Mouse (Mus musculus) mouse trophoblast stem cell (cell line): ENCODE measurements around the gene Mst1.

Source experiments
- in situ Hi-C, 2 experiments: fragments of 300-500 bp; cut with MseI, MboI; formaldehyde crosslinking; loops; 2 replicates in 1 of 2; 3 replicates in 1 of 2; pipeline ENCODE4 v1.15.1; 2025

The Mst1 gene

GRCm38 (mm10) chr9:108056361-108057261 lies 23.6 kb upstream of the Mst1 start:
- in situ Hi-C loops = no loop called here

GRCm38 (mm10) chr9:108057262-108057562 lies 23.0 kb upstream of the Mst1 start:
- in situ Hi-C loops = no loop called here

- in situ Hi-C loops = no loop called here
Measured at GRCm38 (mm10) chr9:108058291-108058690, 21.9 kb upstream of the Mst1 start.

- in situ Hi-C loops = no loop called here
Measured at GRCm38 (mm10) chr9:108062142-108062541, 18.1 kb upstream of the Mst1 start.

- in situ Hi-C loops = no loop called here
Measured at GRCm38 (mm10) chr9:108063361-108063760, 16.9 kb upstream of the Mst1 start.

GRCm38 (mm10) chr9:108065491-108066011 lies 14.7 kb upstream of the Mst1 start:
- in situ Hi-C loops = no loop called here

GRCm38 (mm10) chr9:108067199-108067598 lies 13.0 kb upstream of the Mst1 start:
- in situ Hi-C loops = no loop called here

- in situ Hi-C loops = no loop called here
Measured at GRCm38 (mm10) chr9:108067900-108068299, 12.3 kb upstream of the Mst1 start.

GRCm38 (mm10) chr9:108069007-108069406 lies 11.2 kb upstream of the Mst1 start:
- in situ Hi-C loops = no loop called here

- in situ Hi-C loops = no loop called here
Measured at GRCm38 (mm10) chr9:108069529-108069928, 10.7 kb upstream of the Mst1 start.

GRCm38 (mm10) chr9:108071801-108072200 lies 8.4 kb upstream of the Mst1 start:
- in situ Hi-C loops = no loop called here

GRCm38 (mm10) chr9:108072481-108072924 lies 7.7 kb upstream of the Mst1 start:
- in situ Hi-C loops = no loop called here

- in situ Hi-C loops = no loop called here
Measured at GRCm38 (mm10) chr9:108073141-108073930, 6.9 kb upstream of the Mst1 start.

- in situ Hi-C loops = no loop called here
Measured at GRCm38 (mm10) chr9:108082549-108082948, 2.3 kb downstream of the Mst1 start.

GRCm38 (mm10) chr9:108082988-108083431 lies 2.8 kb downstream of the Mst1 start, which contains the start of gene Rnf123:
Rnf123 (minus strand) TSS chr9:108083346.
- in situ Hi-C loops = no loop called here

GRCm38 (mm10) chr9:108083561-108083960 lies 3.3 kb downstream of the Mst1 start:
- in situ Hi-C loops = no loop called here

- in situ Hi-C loops = no loop called here
Measured at GRCm38 (mm10) chr9:108085261-108085660, 5.0 kb downstream of the Mst1 start.

- in situ Hi-C loops = no loop called here
Measured at GRCm38 (mm10) chr9:108090611-108091120, 10.4 kb downstream of the Mst1 start.

- in situ Hi-C loops = no loop called here
Measured at GRCm38 (mm10) chr9:108093586-108093985, 13.3 kb downstream of the Mst1 start.

- in situ Hi-C loops = no loop called here
Measured at GRCm38 (mm10) chr9:108094184-108094941, 14.1 kb downstream of the Mst1 start, which contains the start of gene Apeh. Apeh (minus strand) TSS chr9:108094606.

GRCm38 (mm10) chr9:108094998-108095411 lies 14.8 kb downstream of the Mst1 start:
- in situ Hi-C loops = loop anchor here (5.0 kb wide), 2 partner anchors 42 to 97 kb away; partner anchors contain the start of gene Bsn (in 1 of the 2)
